Mouse (Mus musculus) limb, embryonic 13.5 days (tissue): ENCODE results near the gene Fbxo17. TPM values are rescaled to one million over a fixed set of nuclear protein-coding genes. Genes with fewer than 3 reads are reported as not detected.
A peak's percentile ranks its signal among the peaks of the same experiment; 100 is the strongest.

ENCODE experiments used
- ATAC-seq: fragments of 200-750 bp; cut with Nextera tagmentation; 2 replicates; pipeline ENCODE4 v1.8.0; 2017; ENCODE audit warnings: low read depth, moderate number of reproducible peaks, moderate TSS enrichment; ENCODE audit not compliant: low FRiP score
- H3K27ac ChIP-seq: fragments of 300-500 bp; sonication (generic); 2 replicates; pipeline ENCODE4 v1.5.1; 2015; ENCODE audit warnings: inconsistent platforms, mild to moderate bottlenecking, moderate library complexity
- H3K27me3 ChIP-seq: fragments of 300-500 bp; sonication (generic); 2 replicates; pipeline ENCODE4 v1.6.1; 2015; ENCODE audit warnings: mild to moderate bottlenecking, inconsistent platforms
- H3K36me3 ChIP-seq: fragments of 300-500 bp; sonication (generic); 2 replicates; pipeline ENCODE4 v1.6.1; 2015; ENCODE audit warnings: inconsistent platforms, mild to moderate bottlenecking, moderate library complexity
- H3K4me1 ChIP-seq: fragments of 300-500 bp; sonication (generic); 2 replicates; pipeline ENCODE4 v1.6.1; 2015; ENCODE audit warnings: inconsistent platforms
- H3K4me2 ChIP-seq: fragments of 300-500 bp; sonication (generic); replicated peaks from 2 replicates; pipeline ENCODE4 v1.6.1; 2015; ENCODE audit warnings: inconsistent platforms, mild to moderate bottlenecking, moderate library complexity
- H3K4me3 ChIP-seq: fragments of 300-500 bp; sonication (generic); 2 replicates; pipeline ENCODE4 v1.5.1; 2015; ENCODE audit warnings: moderate library complexity, mild to moderate bottlenecking, inconsistent platforms
- H3K9ac ChIP-seq: fragments of 300-500 bp; sonication (generic); 2 replicates; pipeline ENCODE4 v1.6.1; 2015; ENCODE audit warnings: mild to moderate bottlenecking, inconsistent platforms
- H3K9me3 ChIP-seq: fragments of 300-500 bp; sonication (generic); 2 replicates; pipeline ENCODE4 v1.6.1; 2016; ENCODE audit warnings: inconsistent platforms
- WGBS: fragments of 180-500 bp; shearing (Covaris S2); methylation state at CpG from one replicate; pipeline ENCODE4 v1.1.7; 2015; 5-methylcytosine and 5-hydroxymethylcytosine counted together
- polyA plus RNA-seq: library from polyadenylated mRNA; unstranded; fragments of >200 nt; fragmentation: Nextera tagmentation; extraction: Ambion mirVana; gene quantifications from 2 replicates; pipeline ENCODE4 v1.2.1, GENCODE M21; 2015

The Fbxo17 gene
- polyA plus RNA-seq, 1 experiment from 2014 or later, result 31.8 TPM

GRCm38 (mm10) chr7:28741368-28741708 is 24.7 kb downstream of the Fbxo17 start:
- ATAC-seq, result peak; percentile 30
- peak overlapping the region; percentile 94 for H3K4me2 ChIP-seq
- 2% methylated on average over 13 of the region's 13 CpGs for WGBS
- peak overlapping the region; percentile 90 for H3K9ac ChIP-seq
- H3K4me3 ChIP-seq, result peak overlapping the region; percentile 57
- peaks cover 13% of the 10 kb centered on the region for H3K4me1 ChIP-seq
- H3K9me3 ChIP-seq, result no peaks in the 10 kb centered on the region
- H3K36me3 ChIP-seq, result peaks cover 58% of the 10 kb centered on the region
- no peaks in the 10 kb centered on the region for H3K27me3 ChIP-seq
- peak overlapping the region; percentile 4; the same call in 1 of the 2 replicates for H3K27ac ChIP-seq

DNA sequence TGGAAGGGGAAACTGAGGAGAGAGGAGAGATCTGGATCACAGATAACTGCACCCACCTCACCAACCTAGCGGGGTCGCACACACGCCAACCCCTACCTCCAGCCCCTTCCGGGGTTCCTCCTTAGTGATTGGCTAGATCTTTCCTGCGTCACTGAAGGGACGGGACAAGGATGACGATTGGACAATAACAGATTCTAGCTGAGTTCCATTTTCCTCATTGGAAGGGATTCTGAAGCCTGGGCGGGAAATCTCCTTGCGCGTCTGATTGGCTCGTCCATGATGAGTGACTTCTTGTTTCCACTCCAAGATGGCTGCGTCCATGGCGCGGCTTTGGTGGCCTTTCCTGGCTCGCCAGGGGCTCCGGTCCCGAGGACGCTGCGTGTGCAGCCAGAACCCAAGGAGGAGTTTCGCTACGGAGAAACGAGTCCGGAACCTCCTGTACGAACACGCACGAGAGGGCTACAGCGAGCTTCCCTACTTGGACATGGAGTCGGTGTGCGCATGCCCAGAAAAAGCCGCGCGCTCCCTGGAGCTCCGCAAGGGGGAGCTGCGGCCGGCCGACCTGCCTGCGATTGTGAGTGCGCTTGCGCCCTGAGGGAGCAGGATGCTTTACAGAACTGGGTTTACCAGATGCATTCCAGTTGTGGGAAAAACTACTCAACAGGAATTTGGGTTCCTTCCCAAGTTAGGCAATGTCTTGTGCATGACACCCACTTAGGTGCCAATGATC is 25.3 kb downstream of the Fbxo17 start, which contains the start of the genes Mrps12 and Sars2:
Gene Mrps12 (minus strand): TSS at position 112 of the 730 bp plus-strand sequence.
Gene Sars2 (plus strand): TSS at position 284 of the 730 bp plus-strand sequence.
- peak within 1 kb of the TSS; percentile 57 for H3K4me3 ChIP-seq
- no peaks in the 10 kb centered on the region for H3K27me3 ChIP-seq
- peak within 1 kb of the TSS; percentile 87 for H3K27ac ChIP-seq
- under 1% methylated on average over 39 of the region's 39 CpGs for WGBS
- H3K9me3 ChIP-seq, result no peaks in the 10 kb centered on the region
- peaks cover 13% of the 10 kb centered on the region for H3K4me1 ChIP-seq
- peak; percentile 99 for ATAC-seq
- H3K36me3 ChIP-seq, result peaks cover 58% of the 10 kb centered on the region
- peak within 1 kb of the TSS; percentile 94 for H3K4me2 ChIP-seq
- H3K9ac ChIP-seq, result peak within 1 kb of the TSS; percentile 90

GRCm38 (mm10) chr7:28749935-28750334 is 33.3 kb downstream of the Fbxo17 start:
- no peak for ATAC-seq
- H3K4me3 ChIP-seq, result no peak overlapping the region
- H3K9me3 ChIP-seq, result no peaks in the 10 kb centered on the region
- no peak overlapping the region for H3K4me2 ChIP-seq
- no peaks in the 10 kb centered on the region for H3K27me3 ChIP-seq
- no peak overlapping the region for H3K9ac ChIP-seq
- H3K36me3 ChIP-seq, result peaks cover 64% of the 10 kb centered on the region
- no peaks in the 10 kb centered on the region for H3K4me1 ChIP-seq
- H3K27ac ChIP-seq, result no peak overlapping the region
- WGBS, result 93% methylated on average over 7 of the region's 7 CpGs

DNA sequence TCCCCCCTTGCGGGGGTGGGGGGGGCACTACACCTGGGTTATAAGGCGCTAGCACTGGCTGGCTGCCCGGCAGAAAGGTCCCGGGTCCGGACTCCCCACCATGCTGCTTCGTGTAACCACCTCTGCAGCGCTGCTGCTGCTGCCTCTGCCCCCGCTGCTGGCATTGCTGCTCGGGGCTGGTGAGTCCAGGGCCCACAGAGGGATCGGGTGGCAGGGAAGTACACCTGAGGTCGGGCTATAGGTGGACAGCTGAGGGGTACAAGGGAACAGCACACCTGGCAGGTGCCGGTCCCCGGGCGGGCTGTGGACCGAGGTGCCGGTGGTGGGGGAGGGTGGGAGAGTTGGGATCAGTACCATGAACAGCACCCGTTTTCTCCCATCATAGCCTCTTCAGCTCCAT is 39.5 kb downstream of the Fbxo17 start, which contains the start of gene Ccer2:
Gene Ccer2 (plus strand): TSS at position 96 of the 400 bp plus-strand sequence.
- Histone ChIP-seq H3K4me3 (peak within 1 kb of the TSS; percentile 12), H3K4me1 (peaks cover 14% of the 10 kb centered on the region), H3K36me3 (peaks cover 52% of the 10 kb centered on the region), H3K9ac (peak within 1 kb of the TSS; percentile 35; the same call in 1 of the 2 replicates), H3K27me3 (peaks cover 24% of the 10 kb centered on the region), H3K9me3 (no peaks in the 10 kb centered on the region), H3K4me2 (peak within 1 kb of the TSS; percentile 52), H3K27ac (no peak within 1 kb of the TSS)
- under 1% methylated on average over 17 of the region's 17 CpGs for WGBS
- ATAC-seq, result 0 out of 2 replicates have a peak, but pooled peaks have one; percentile 37

GRCm38 (mm10) chr7:28758623-28759022 is 42.0 kb downstream of the Fbxo17 start:
- Histone ChIP-seq H3K9me3 (no peaks in the 10 kb centered on the region), H3K36me3 (peaks cover 44% of the 10 kb centered on the region), H3K4me2 (no peak overlapping the region), H3K4me1 (peaks cover 14% of the 10 kb centered on the region), H3K9ac (no peak overlapping the region), H3K27ac (no peak overlapping the region), H3K4me3 (no peak overlapping the region), H3K27me3 (peaks cover 24% of the 10 kb centered on the region)
- 82% methylated on average over 13 of the region's 13 CpGs for whole genome bisulfite sequencing
- no peak for ATAC-seq

DNA sequence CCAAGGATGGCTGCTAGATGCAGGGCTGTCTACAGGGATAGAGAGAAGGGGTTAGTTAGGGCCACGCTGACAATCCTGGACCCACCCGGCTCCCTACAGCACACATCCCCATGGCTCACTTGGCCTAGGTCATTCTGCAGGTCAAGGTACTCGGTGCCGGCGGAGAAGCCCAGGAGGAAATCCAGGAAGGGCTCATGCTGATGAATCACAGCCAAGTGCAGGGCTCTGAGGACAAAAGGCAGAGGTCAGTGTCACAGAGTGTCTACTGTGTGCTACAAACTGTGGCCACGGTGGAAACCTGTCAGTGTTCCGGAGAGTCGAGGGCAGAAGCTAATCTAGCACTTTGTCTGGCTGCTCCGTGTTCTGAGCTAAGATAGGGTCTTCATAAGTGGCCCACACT is 45.3 kb downstream of the Fbxo17 start:
- H3K9me3 ChIP-seq, result no peaks in the 10 kb centered on the region
- peaks cover 40% of the 10 kb centered on the region for H3K36me3 ChIP-seq
- H3K27ac ChIP-seq, result no peak overlapping the region
- no peak overlapping the region for H3K9ac ChIP-seq
- 94% methylated on average over 9 of the region's 9 CpGs for WGBS
- H3K4me2 ChIP-seq, result no peak overlapping the region
- ATAC-seq, result no peak
- H3K27me3 ChIP-seq, result peaks cover 8% of the 10 kb centered on the region
- H3K4me3 ChIP-seq, result no peak overlapping the region
- H3K4me1 ChIP-seq, result peaks cover 9% of the 10 kb centered on the region

DNA sequence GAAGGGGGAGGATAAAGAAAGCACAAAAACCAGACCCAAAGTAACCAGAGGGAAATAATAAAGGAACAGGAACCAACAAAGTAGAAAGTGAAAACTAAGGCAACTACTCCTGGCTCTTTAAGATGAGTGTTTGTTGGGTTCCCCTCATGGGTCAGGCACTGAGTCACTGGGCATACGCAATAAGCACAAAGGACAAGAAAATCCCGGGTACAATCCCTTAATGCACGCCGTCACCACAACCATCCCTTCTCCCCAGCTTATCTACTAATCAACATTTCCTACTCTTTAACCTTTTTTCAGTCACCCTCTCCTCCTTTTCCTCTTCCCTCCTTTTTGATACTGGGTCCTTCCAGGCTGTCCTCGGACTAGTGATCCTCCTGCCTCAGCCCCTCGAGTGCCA is 48.6 kb downstream of the Fbxo17 start:
- no peaks in the 10 kb centered on the region for H3K9me3 ChIP-seq
- ATAC-seq, result no peak
- H3K4me3 ChIP-seq, result peak overlapping the region; percentile 79
- H3K4me2 ChIP-seq, result peak overlapping the region; percentile 77
- peaks cover 22% of the 10 kb centered on the region for H3K4me1 ChIP-seq
- 0 out of 2 replicates have a peak overlapping the region, but pooled peaks have one; percentile 80 for H3K9ac ChIP-seq
- WGBS, result 87% methylated on average over 6 of the region's 6 CpGs
- no peaks in the 10 kb centered on the region for H3K27me3 ChIP-seq
- peaks cover 18% of the 10 kb centered on the region for H3K36me3 ChIP-seq
- no peak overlapping the region for H3K27ac ChIP-seq

DNA sequence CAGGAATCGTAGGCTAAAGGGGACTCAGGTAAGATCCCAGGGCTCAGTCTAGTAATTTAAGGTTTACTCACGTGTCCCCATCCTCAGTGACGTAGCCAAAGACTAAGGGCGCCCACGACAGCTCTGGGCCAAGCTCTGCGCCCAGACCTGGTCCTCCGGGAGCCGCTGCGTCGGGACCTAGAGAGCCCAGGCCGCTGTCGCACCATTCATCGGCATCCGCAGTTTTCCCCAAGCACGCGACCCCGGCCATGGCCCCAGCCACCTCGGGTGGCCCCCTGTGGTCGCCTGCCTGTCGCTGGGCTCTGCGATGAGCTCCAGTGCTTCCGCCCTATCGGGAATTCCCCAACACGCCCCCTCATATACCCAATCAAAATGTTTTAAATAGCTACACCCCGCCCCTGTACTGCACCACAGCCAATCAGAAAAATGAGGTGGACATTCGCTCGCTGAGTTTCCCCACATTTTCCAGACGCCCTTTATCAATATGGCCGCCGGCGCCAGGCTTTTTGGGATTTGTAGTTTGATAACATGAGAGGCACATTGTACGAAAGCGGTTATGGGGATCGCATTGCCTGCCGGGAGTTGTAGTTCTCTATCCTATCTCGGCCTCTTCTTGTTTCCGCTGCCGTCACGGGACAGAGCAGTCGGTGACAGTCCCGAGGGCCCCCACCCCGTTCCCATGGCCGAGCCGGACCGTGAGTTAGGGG is 49.7 kb downstream of the Fbxo17 start, which contains the start of gene Sirt2:
Gene Sirt2 (plus strand): TSS at position 563 of the 707 bp plus-strand sequence.
- H3K4me2 ChIP-seq, result peak within 1 kb of the TSS; percentile 77
- no peaks in the 10 kb centered on the region for H3K9me3 ChIP-seq
- H3K27ac ChIP-seq, result no peak within 1 kb of the TSS
- H3K27me3 ChIP-seq, result no peaks in the 10 kb centered on the region
- peaks cover 22% of the 10 kb centered on the region for H3K4me1 ChIP-seq
- H3K9ac ChIP-seq, result peak within 1 kb of the TSS; percentile 80
- under 1% methylated on average over 45 of the region's 45 CpGs for WGBS
- peak within 1 kb of the TSS; percentile 79 for H3K4me3 ChIP-seq
- H3K36me3 ChIP-seq, result peaks cover 8% of the 10 kb centered on the region
- peak; percentile 99 for ATAC-seq

DNA sequence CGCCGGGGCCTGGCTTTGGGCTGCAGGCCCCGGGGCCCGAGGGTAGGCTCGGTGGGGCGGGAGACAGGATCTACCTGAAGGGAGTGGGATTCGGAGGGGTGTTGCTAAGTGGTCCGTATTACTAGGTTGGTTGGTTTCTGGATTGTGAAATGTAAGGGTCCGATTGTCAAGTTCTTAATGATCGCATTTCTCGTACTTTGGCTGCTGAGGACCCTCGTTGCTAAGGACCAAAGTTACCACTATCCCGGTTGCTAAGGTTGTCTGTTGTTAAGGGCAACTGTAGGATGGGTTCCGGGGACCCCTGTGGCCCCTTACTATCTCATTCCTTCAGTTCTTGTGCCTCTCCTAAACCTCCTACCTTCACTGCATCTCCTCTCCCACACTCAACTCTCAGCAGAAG is 50.3 kb downstream of the Fbxo17 start:
- no peak for ATAC-seq
- H3K9me3 ChIP-seq, result no peaks in the 10 kb centered on the region
- H3K9ac ChIP-seq, result peak overlapping the region; percentile 75
- H3K4me2 ChIP-seq, result peak overlapping the region; percentile 69
- H3K4me1 ChIP-seq, result peaks cover 22% of the 10 kb centered on the region
- no peak overlapping the region for H3K27ac ChIP-seq
- H3K36me3 ChIP-seq, result peaks cover 4% of the 10 kb centered on the region
- WGBS, result 2% methylated on average over 14 of the region's 14 CpGs
- peak overlapping the region; percentile 79 for H3K4me3 ChIP-seq
- H3K27me3 ChIP-seq, result no peaks in the 10 kb centered on the region

GRCm38 (mm10) chr7:28767462-28767965 is 50.9 kb downstream of the Fbxo17 start, which contains the start of gene Nfkbib:
TSS of gene Nfkbib (minus strand) at chr7:28767512.
- Histone ChIP-seq H3K4me1 (peaks cover 22% of the 10 kb centered on the region), H3K9me3 (no peaks in the 10 kb centered on the region), H3K36me3 (peaks cover 8% of the 10 kb centered on the region), H3K4me3 (peak within 1 kb of the TSS; percentile 79), H3K9ac (peak within 1 kb of the TSS; percentile 80), H3K27me3 (no peaks in the 10 kb centered on the region), H3K4me2 (peak within 1 kb of the TSS; percentile 77), H3K27ac (no peak within 1 kb of the TSS)
- 60% methylated on average over 7 of the region's 7 CpGs for WGBS
- no peak for ATAC-seq

GRCm38 (mm10) chr7:28769414-28769958 is 52.9 kb downstream of the Fbxo17 start:
- Histone ChIP-seq H3K27ac (no peak overlapping the region), H3K4me1 (peaks cover 22% of the 10 kb centered on the region), H3K9ac (no peak overlapping the region), H3K36me3 (peaks cover 20% of the 10 kb centered on the region), H3K4me3 (no peak overlapping the region), H3K4me2 (no peak overlapping the region), H3K9me3 (no peaks in the 10 kb centered on the region), H3K27me3 (no peaks in the 10 kb centered on the region)
- 93% methylated on average over 9 of the region's 9 CpGs for WGBS
- ATAC-seq, result no peak

GRCm38 (mm10) chr7:28770309-28770708 is 53.7 kb downstream of the Fbxo17 start:
- peaks cover 28% of the 10 kb centered on the region for H3K36me3 ChIP-seq
- no peak for ATAC-seq
- no peak overlapping the region for H3K4me3 ChIP-seq
- no peak overlapping the region for H3K4me2 ChIP-seq
- no peaks in the 10 kb centered on the region for H3K9me3 ChIP-seq
- no peaks in the 10 kb centered on the region for H3K27me3 ChIP-seq
- H3K9ac ChIP-seq, result no peak overlapping the region
- peaks cover 20% of the 10 kb centered on the region for H3K4me1 ChIP-seq
- 90% methylated on average over 3 of the region's 3 CpGs for WGBS
- H3K27ac ChIP-seq, result no peak overlapping the region
